Mouse (Mus musculus) stomach, postnatal 0 days (tissue): ENCODE measurements at regions not wholly inside any gene's neighbourhood (a gene's known extent, or its start where the extent isn't known, plus 50 kb on each side); places are given as distances from the start of the nearest gene placed in this dataset.

ENCODE experiments used
- CTCF ChIP-seq: IDR thresholded peaks from 2 replicates; pipeline ENCODE4 v1.5.1; 2016; ENCODE audit warnings: antibody characterized with exemption, low read depth, mild to moderate bottlenecking, moderate library complexity
- EP300 ChIP-seq: optimal IDR thresholded peaks from 2 replicates; pipeline ENCODE3; 2016; ENCODE audit warnings: antibody characterized with exemption

- TF ChIP-seq EP300: no peak
- TF ChIP-seq CTCF: no peak
Observed at GRCm38 (mm10) chr3:120594226-120594625, 577.3 kb downstream of the Rwdd3 start.
